Mouse (Mus musculus): Measurements from ENCODE around the gene Psmb7. TPM values are rescaled to one million over a fixed set of nuclear protein-coding genes. Genes with fewer than 3 reads are reported as not detected.

Gene Psmb7
- polyA plus RNA-seq, 1 experiment from 2014 or later = 299 TPM

DNA sequence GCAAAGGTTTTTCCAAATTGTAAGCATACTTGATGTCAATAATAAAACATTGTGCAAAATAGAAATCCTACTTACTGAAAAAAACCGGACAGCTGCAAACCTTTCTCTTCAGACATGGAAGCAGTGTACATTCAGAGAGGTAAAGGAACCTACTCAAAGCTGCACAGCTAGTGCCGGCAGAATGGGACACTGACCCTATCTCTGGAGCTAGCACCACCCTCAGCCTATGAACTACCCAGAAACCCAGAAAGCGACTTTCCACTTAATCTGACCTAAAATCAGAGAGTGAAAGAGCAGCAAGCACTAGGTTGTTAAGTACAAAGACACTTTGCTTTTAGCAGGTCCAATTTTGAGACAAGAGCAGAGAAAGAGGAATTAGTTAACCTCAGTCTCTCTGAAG, 20.5 kb downstream of the Psmb7 start:
- Histone ChIP-seq H3K9ac (ENCODE audit: low read depth, low read length) (no peak overlapping the region), H3K9me3 (ENCODE audit: control insufficient read depth, low read length) (no peaks in the 10 kb centered on the region), H3K4me3 (ENCODE audit: low read length) (no peak overlapping the region), H3K4me1 (ENCODE audit: control insufficient read depth, insufficient read depth, low read depth, low read length) (peaks cover 10% of the 10 kb centered on the region), H3K27me3 (replicated peaks; ENCODE audit: control insufficient read depth, insufficient read depth, low read length) (no peaks in the 10 kb centered on the region), H3K36me3 (ENCODE audit: control insufficient read depth, insufficient read depth, low read length) (peaks cover under 1% of the 10 kb centered on the region; the same call in 1 of the 2 replicates), H3K4me2 (ENCODE audit: low read length) (no peak overlapping the region), H3K27ac (ENCODE audit: low read depth, low read length) (no peak overlapping the region)
- no peak for ATAC-seq
- WGBS = 93% methylated on average over 3 of the region's 3 CpGs

DNA sequence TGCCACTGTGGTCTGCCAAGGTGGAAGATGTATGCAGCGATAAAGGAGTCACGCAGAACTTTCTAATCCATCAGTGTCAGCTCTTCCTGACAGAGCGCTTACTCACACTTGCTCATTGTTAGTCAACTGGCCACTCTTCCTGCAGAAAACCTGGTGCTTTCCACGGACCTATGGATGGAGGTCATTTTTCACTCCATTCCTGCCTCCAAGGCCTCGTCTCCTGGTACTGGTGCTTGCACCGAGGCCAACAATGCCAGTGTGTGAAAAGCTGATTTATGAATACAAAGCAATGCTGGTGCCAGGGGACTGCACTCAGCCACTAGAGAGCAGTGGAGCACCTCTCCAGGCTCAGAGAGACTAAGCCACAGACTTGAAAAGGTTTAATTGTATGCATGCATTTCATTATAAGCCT, 22.3 kb downstream of the Psmb7 start:
- Histone ChIP-seq H3K9ac (ENCODE audit: low read depth, low read length) (no peak overlapping the region), H3K4me2 (ENCODE audit: low read length) (peak overlapping the region; percentile 7; the same call in 1 of the 2 replicates)

DNA sequence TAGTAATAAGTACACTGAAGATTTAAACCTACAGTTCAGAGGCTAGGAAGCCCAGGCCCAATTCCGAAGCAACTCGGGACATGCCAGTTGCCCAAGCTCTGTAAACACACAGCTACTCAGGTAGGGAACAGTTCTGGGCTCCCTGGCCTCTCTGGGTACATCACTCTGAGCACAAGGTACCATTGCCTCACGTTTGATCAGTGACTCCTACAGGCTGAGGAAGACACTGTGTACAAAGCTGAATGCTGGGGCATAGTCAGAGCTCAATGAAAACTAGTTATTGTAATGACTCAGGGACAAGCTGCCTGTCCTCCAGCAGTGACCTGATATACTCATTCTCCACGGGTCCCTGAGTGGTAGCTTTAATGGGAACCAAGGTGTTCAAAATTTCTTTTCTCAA, 22.8 kb downstream of the Psmb7 start:
- peak; percentile 26; the same call in 1 of the 2 replicates for ATAC-seq
- H3K4me3 ChIP-seq (ENCODE audit: low read length) = no peak overlapping the region
- H3K9me3 ChIP-seq (ENCODE audit: control insufficient read depth, low read length) = no peaks in the 10 kb centered on the region
- H3K36me3 ChIP-seq (ENCODE audit: control insufficient read depth, insufficient read depth, low read length) = no peaks in the 10 kb centered on the region
- no peak overlapping the region for H3K4me2 ChIP-seq (ENCODE audit: low read length)
- peaks cover 15% of the 10 kb centered on the region for H3K4me1 ChIP-seq (ENCODE audit: control insufficient read depth, insufficient read depth, low read depth, low read length)
- H3K27me3 ChIP-seq (replicated peaks; ENCODE audit: control insufficient read depth, insufficient read depth, low read length) = no peaks in the 10 kb centered on the region
- no peak overlapping the region for H3K9ac ChIP-seq (ENCODE audit: low read depth, low read length)
- WGBS = 80% methylated on average over 4 of the region's 4 CpGs
- peak overlapping the region; percentile 14 for H3K27ac ChIP-seq (ENCODE audit: low read depth, low read length)

More for the DNA sequence above, 22.3 kb downstream of the Psmb7 start:
- peak; percentile 94 for ATAC-seq
- no peaks in the 10 kb centered on the region for H3K27me3 ChIP-seq (replicated peaks; ENCODE audit: control insufficient read depth, insufficient read depth, low read length)
- 40% methylated on average over 6 of the region's 6 CpGs for WGBS
- H3K9me3 ChIP-seq (ENCODE audit: control insufficient read depth, low read length) = no peaks in the 10 kb centered on the region
- H3K27ac ChIP-seq (ENCODE audit: low read depth, low read length) = peak overlapping the region; percentile 14
- H3K4me1 ChIP-seq (ENCODE audit: control insufficient read depth, insufficient read depth, low read depth, low read length) = peaks cover 11% of the 10 kb centered on the region
- no peak overlapping the region for H3K4me3 ChIP-seq (ENCODE audit: low read length)
- H3K36me3 ChIP-seq (ENCODE audit: control insufficient read depth, insufficient read depth, low read length) = no peaks in the 10 kb centered on the region

DNA sequence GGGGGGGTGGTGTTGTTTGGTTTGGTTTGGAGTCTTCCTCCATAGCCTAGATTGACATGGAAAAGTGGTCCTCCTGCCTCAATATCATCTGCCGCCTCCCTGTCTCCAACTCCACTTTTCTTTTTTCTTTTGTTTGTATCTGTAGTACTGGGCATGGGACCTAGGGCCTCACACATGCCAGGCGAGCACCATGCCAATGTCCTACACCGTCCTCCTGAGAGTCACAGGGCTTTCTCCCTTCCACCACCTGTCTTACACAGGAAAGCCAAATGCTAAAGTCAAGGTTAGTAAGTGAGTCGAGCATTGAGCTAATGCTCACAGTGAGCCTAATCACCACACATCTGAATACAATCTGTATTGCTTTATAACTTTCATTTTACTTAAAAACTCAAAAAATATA, 24.1 kb downstream of the Psmb7 start:
- H3K27ac ChIP-seq (ENCODE audit: low read depth, low read length) = no peak overlapping the region
- no peak overlapping the region for H3K4me3 ChIP-seq (ENCODE audit: low read length)
- no peaks in the 10 kb centered on the region for H3K9me3 ChIP-seq (ENCODE audit: control insufficient read depth, low read length)
- no peak for ATAC-seq
- no peak overlapping the region for H3K4me2 ChIP-seq (ENCODE audit: low read length)
- H3K9ac ChIP-seq (ENCODE audit: low read depth, low read length) = no peak overlapping the region
- H3K4me1 ChIP-seq (ENCODE audit: control insufficient read depth, insufficient read depth, low read depth, low read length) = peaks cover 25% of the 10 kb centered on the region
- 87% methylated on average over 4 of the region's 4 CpGs for WGBS
- no peaks in the 10 kb centered on the region for H3K36me3 ChIP-seq (ENCODE audit: control insufficient read depth, insufficient read depth, low read length)
- H3K27me3 ChIP-seq (replicated peaks; ENCODE audit: control insufficient read depth, insufficient read depth, low read length) = no peaks in the 10 kb centered on the region

DNA sequence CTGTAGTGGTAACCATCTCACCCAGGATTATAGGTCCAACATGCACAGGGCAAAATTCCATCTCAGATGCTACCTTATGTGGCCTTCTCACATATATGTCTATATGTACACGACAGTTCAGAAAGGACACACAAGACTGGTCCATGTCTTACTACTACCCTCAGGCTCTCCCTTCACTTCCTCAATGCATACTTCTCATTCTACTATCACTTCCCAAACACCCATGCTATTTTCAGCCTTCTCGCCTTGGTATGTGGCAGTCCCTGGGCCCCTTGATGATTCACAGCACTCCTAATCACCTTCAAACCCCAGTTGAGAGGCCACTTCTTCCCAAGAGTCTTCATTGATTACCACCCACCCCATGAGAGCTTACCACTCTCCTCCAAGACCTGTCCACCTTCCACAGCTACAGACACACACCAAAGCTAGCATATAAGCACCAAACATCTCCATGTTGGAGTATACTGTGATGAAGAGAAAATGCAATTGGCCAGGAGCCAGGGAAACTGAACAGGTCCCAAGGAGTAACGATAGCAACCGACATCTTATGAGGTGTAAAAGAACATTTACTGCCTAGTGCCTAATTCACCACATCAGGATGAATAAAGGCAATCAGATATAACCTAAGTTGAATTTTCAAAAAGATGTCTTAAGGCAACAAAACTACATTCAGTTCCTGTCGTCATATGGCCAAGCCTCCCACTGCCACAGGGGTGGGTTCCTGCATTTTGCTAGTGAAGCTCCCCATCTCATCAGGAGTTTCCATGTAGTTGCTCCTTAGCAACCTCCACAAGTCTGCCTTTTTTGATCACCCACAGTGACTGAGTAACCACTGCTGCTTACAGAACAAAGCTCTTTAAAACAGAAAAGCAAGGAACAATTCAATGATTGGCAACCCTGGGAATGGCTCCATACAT, 26.7 kb downstream of the Psmb7 start:
- WGBS = 74% methylated on average over 5 of the region's 5 CpGs
- no peaks in the 10 kb centered on the region for H3K9me3 ChIP-seq (ENCODE audit: control insufficient read depth, low read length)
- no peak for ATAC-seq
- no peak overlapping the region for H3K4me3 ChIP-seq (ENCODE audit: low read length)
- no peak overlapping the region for H3K9ac ChIP-seq (ENCODE audit: low read depth, low read length)
- no peak overlapping the region for H3K4me2 ChIP-seq (ENCODE audit: low read length)
- no peaks in the 10 kb centered on the region for H3K36me3 ChIP-seq (ENCODE audit: control insufficient read depth, insufficient read depth, low read length)
- peaks cover 29% of the 10 kb centered on the region for H3K4me1 ChIP-seq (ENCODE audit: control insufficient read depth, insufficient read depth, low read depth, low read length)
- H3K27ac ChIP-seq (ENCODE audit: low read depth, low read length) = no peak overlapping the region
- no peaks in the 10 kb centered on the region for H3K27me3 ChIP-seq (replicated peaks; ENCODE audit: control insufficient read depth, insufficient read depth, low read length)

DNA sequence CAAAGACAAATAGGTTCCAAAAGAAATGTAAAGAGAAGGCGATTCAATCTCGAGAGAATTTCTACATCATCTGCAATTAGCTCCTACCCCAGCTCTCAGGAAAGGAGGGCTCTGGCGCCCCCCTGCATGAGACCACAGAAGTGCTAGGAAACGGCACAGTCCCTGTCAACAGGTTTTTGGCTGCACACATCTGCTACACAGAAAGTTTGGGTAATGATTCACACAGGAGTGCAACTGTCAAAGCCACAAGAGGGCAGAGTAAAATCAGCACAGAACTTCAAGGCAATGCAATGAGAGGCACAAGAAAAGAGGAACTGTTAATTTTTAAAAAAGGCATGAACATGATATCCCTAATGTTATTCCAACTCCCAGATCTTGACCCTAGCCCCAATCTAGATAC, 27.8 kb downstream of the Psmb7 start:
- Histone ChIP-seq H3K36me3 (ENCODE audit: control insufficient read depth, insufficient read depth, low read length) (no peaks in the 10 kb centered on the region), H3K9me3 (ENCODE audit: control insufficient read depth, low read length) (no peaks in the 10 kb centered on the region), H3K27ac (ENCODE audit: low read depth, low read length) (0 out of 2 replicates have a peak overlapping the region, but pooled peaks have one; percentile 2), H3K27me3 (replicated peaks; ENCODE audit: control insufficient read depth, insufficient read depth, low read length) (no peaks in the 10 kb centered on the region), H3K4me3 (ENCODE audit: low read length) (no peak overlapping the region), H3K4me1 (ENCODE audit: control insufficient read depth, insufficient read depth, low read depth, low read length) (peaks cover 21% of the 10 kb centered on the region), H3K4me2 (ENCODE audit: low read length) (no peak overlapping the region), H3K9ac (ENCODE audit: low read depth, low read length) (no peak overlapping the region)
- peak; percentile 24; the same call in 1 of the 2 replicates for ATAC-seq
- WGBS = 39% methylated on average over 4 of the region's 4 CpGs

DNA sequence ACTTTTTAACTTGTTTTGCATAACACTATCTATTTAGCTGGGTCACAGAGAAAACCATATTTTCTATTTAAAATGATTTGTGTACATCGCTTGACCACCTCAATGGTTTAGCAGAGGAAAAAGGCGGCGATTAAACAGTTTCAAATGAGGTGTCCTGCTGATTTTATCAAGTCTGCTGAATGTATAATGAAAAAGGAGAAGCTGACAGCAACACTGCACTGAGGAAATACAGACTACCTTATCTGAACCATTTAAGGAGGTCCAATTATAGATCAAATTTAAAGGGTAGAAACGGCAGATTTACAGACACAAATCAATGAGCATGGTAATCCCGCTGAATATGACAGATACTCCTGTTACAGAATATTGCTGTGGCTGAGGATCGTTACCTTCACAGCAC, 29.4 kb downstream of the Psmb7 start:
- H3K27me3 ChIP-seq (replicated peaks; ENCODE audit: control insufficient read depth, insufficient read depth, low read length) = no peaks in the 10 kb centered on the region
- ATAC-seq = no peak
- no peaks in the 10 kb centered on the region for H3K9me3 ChIP-seq (ENCODE audit: control insufficient read depth, low read length)
- H3K9ac ChIP-seq (ENCODE audit: low read depth, low read length) = no peak overlapping the region
- no peaks in the 10 kb centered on the region for H3K36me3 ChIP-seq (ENCODE audit: control insufficient read depth, insufficient read depth, low read length)
- no peak overlapping the region for H3K4me2 ChIP-seq (ENCODE audit: low read length)
- H3K27ac ChIP-seq (ENCODE audit: low read depth, low read length) = no peak overlapping the region
- WGBS = 59% methylated on average over 6 of the region's 6 CpGs
- no peak overlapping the region for H3K4me3 ChIP-seq (ENCODE audit: low read length)
- H3K4me1 ChIP-seq (ENCODE audit: control insufficient read depth, insufficient read depth, low read depth, low read length) = peaks cover 22% of the 10 kb centered on the region

DNA sequence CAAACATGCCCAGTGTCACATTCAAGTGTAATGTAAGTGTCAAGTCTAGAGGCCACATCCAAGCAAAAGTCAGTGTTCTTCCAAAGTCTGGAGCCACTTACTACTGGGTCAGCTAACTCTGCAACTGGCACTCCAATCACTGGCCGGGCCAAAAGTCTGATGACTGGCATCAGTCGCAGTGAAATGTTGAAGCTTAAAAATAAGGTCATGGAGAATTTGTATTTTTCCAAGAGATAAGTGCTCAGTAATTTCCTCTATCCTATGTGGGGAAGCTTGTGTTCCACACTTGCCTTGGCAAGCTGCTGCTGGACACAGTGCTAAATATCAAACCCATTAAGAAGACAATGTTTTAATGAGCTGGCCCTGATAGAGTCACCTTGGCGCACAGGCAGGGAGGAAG, 30.3 kb downstream of the Psmb7 start:
- WGBS = 81% methylated on average over 3 of the region's 3 CpGs
- no peak overlapping the region for H3K27ac ChIP-seq (ENCODE audit: low read depth, low read length)
- H3K36me3 ChIP-seq (ENCODE audit: control insufficient read depth, insufficient read depth, low read length) = no peaks in the 10 kb centered on the region
- no peak for ATAC-seq
- H3K4me1 ChIP-seq (ENCODE audit: control insufficient read depth, insufficient read depth, low read depth, low read length) = peaks cover 31% of the 10 kb centered on the region
- H3K9me3 ChIP-seq (ENCODE audit: control insufficient read depth, low read length) = no peaks in the 10 kb centered on the region
- H3K4me2 ChIP-seq (ENCODE audit: low read length) = no peak overlapping the region
- H3K9ac ChIP-seq (ENCODE audit: low read depth, low read length) = no peak overlapping the region
- H3K4me3 ChIP-seq (ENCODE audit: low read length) = no peak overlapping the region
- H3K27me3 ChIP-seq (replicated peaks; ENCODE audit: control insufficient read depth, insufficient read depth, low read length) = no peaks in the 10 kb centered on the region

DNA sequence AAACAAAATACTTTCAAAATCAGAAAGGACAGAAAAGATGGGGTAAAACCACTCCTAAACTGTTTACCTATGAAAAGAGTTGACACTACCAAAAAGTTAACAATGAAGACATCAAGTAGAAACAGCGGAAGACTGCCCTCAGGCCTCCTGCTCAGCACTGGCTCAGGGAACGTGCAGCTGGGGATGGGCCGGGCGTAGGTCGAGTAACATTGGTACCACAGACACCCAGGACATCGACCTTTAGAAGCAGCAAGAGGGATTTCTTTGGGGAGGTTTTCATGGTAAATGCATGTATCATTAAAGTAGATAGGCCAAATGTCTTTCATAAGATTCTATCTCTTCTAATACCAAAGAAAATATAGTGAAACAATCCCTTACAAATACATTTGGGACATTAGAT, 31.3 kb downstream of the Psmb7 start:
- no peak overlapping the region for H3K4me3 ChIP-seq (ENCODE audit: low read length)
- 95% methylated on average over 6 of the region's 6 CpGs for WGBS

More for the DNA sequence above, 31.3 kb downstream of the Psmb7 start:
- Histone ChIP-seq H3K36me3 (ENCODE audit: control insufficient read depth, insufficient read depth, low read length) (no peaks in the 10 kb centered on the region), H3K4me2 (ENCODE audit: low read length) (no peak overlapping the region), H3K27ac (ENCODE audit: low read depth, low read length) (no peak overlapping the region), H3K9ac (ENCODE audit: low read depth, low read length) (no peak overlapping the region), H3K27me3 (replicated peaks; ENCODE audit: control insufficient read depth, insufficient read depth, low read length) (no peaks in the 10 kb centered on the region), H3K4me1 (ENCODE audit: control insufficient read depth, insufficient read depth, low read depth, low read length) (peaks cover 32% of the 10 kb centered on the region), H3K9me3 (ENCODE audit: control insufficient read depth, low read length) (no peaks in the 10 kb centered on the region)
- ATAC-seq = no peak

Measured in hindbrain, embryonic 16.5 days (tissue).